Mouse (Mus musculus): ENCODE results near the gene Pdk1. TPM values are rescaled to one million over a fixed set of nuclear protein-coding genes. Genes with fewer than 3 reads are reported as not detected.
"Not testable (repeated sequence)": the region's sequence is repeated elsewhere in the genome, so short reads cannot be mapped to it uniquely, and the experiment has no call there.

Pdk1 gene
- polyA plus RNA-seq, 1 experiment from 2014 or later: 22.9 TPM

- H3K36me3 ChIP-seq (ENCODE audit: inconsistent target): peaks cover 43% of the 10 kb centered on the region; the same call in 1 of the 2 replicates
- WGBS (ENCODE audit: missing documents): 92% methylated on average over 4 of the region's 4 CpGs
- no peak overlapping the region for H3K4me3 ChIP-seq (ENCODE audit: inconsistent target)
- H3K27ac ChIP-seq: no peak overlapping the region
- H3K79me2 ChIP-seq (ENCODE audit: inconsistent target): no peaks in the 10 kb centered on the region
These were observed 15.4 kb downstream of the Pdk1 start for GRCm38 (mm10) chr2:71888437-71888836.

- WGBS (ENCODE audit: missing documents): 95% methylated on average over 2 of the region's 2 CpGs
- Histone ChIP-seq H3K36me3 (ENCODE audit: inconsistent target) (peaks cover 37% of the 10 kb centered on the region; the same call in 1 of the 2 replicates), H3K27ac (no peak overlapping the region), H3K4me3 (ENCODE audit: inconsistent target) (no peak overlapping the region), H3K79me2 (ENCODE audit: inconsistent target) (no peaks in the 10 kb centered on the region)
These were observed 18.5 kb downstream of the Pdk1 start for GRCm38 (mm10) chr2:71891536-71891935.

- H3K27ac ChIP-seq: no peak overlapping the region
- 91% methylated on average over 7 of the region's 7 CpGs for WGBS (ENCODE audit: missing documents)
- peaks cover 44% of the 10 kb centered on the region; the same call in 1 of the 2 replicates for H3K36me3 ChIP-seq (ENCODE audit: inconsistent target)
These were observed 19.8 kb downstream of the Pdk1 start for GRCm38 (mm10) chr2:71892741-71893349.

GRCm38 (mm10) chr2:71895596-71896286, 22.7 kb downstream of the Pdk1 start:
- Histone ChIP-seq H3K27ac (no peak overlapping the region), H3K36me3 (ENCODE audit: inconsistent target) (peaks cover 37% of the 10 kb centered on the region; the same call in 1 of the 2 replicates), H3K4me3 (ENCODE audit: inconsistent target) (no peak overlapping the region), H3K79me2 (ENCODE audit: inconsistent target) (no peaks in the 10 kb centered on the region)
- WGBS (ENCODE audit: missing documents): 70% methylated on average over 13 of the region's 13 CpGs

More at GRCm38 (mm10) chr2:71892741-71893349, 19.8 kb downstream of the Pdk1 start:
- Histone ChIP-seq H3K79me2 (ENCODE audit: inconsistent target) (no peaks in the 10 kb centered on the region), H3K4me3 (ENCODE audit: inconsistent target) (no peak overlapping the region)

- Histone ChIP-seq H3K4me3 (ENCODE audit: inconsistent target) (no peak overlapping the region), H3K27ac (no peak overlapping the region), H3K36me3 (ENCODE audit: inconsistent target) (peaks cover 25% of the 10 kb centered on the region; the same call in 1 of the 2 replicates), H3K79me2 (ENCODE audit: inconsistent target) (no peaks in the 10 kb centered on the region)
- 94% methylated on average over 12 of the region's 12 CpGs for WGBS (ENCODE audit: missing documents)
These were observed 24.4 kb downstream of the Pdk1 start for GRCm38 (mm10) chr2:71897420-71897819.

GRCm38 (mm10) chr2:71898335-71898856, 25.4 kb downstream of the Pdk1 start:
- H3K4me3 ChIP-seq (ENCODE audit: inconsistent target): no peak overlapping the region
- 53% methylated on average over 7 of the region's 8 CpGs for WGBS (ENCODE audit: missing documents)
- H3K27ac ChIP-seq: no peak overlapping the region
- no peaks in the 10 kb centered on the region for H3K79me2 ChIP-seq (ENCODE audit: inconsistent target)
- peaks cover 20% of the 10 kb centered on the region; the same call in 1 of the 2 replicates for H3K36me3 ChIP-seq (ENCODE audit: inconsistent target)

GRCm38 (mm10) chr2:71899886-71900285, 26.9 kb downstream of the Pdk1 start:
- peaks cover 20% of the 10 kb centered on the region; the same call in 1 of the 2 replicates for H3K36me3 ChIP-seq (ENCODE audit: inconsistent target)
- no peak overlapping the region for H3K4me3 ChIP-seq (ENCODE audit: inconsistent target)
- H3K27ac ChIP-seq: no peak overlapping the region
- 93% methylated on average over 15 of the region's 15 CpGs for WGBS (ENCODE audit: missing documents)
- no peaks in the 10 kb centered on the region for H3K79me2 ChIP-seq (ENCODE audit: inconsistent target)

- Histone ChIP-seq H3K4me3 (ENCODE audit: inconsistent target) (no peak overlapping the region), H3K36me3 (ENCODE audit: inconsistent target) (peaks cover 3% of the 10 kb centered on the region; the same call in 1 of the 2 replicates), H3K79me2 (ENCODE audit: inconsistent target) (no peaks in the 10 kb centered on the region), H3K27ac (no peak overlapping the region)
- 80% methylated on average over 7 of the region's 7 CpGs for WGBS (ENCODE audit: missing documents)
These were observed 32.1 kb downstream of the Pdk1 start for GRCm38 (mm10) chr2:71905154-71905553.

- not testable (repeated sequence) for H3K4me3 ChIP-seq (ENCODE audit: inconsistent target); H3K79me2 ChIP-seq (ENCODE audit: inconsistent target); H3K27ac ChIP-seq; H3K36me3 ChIP-seq (ENCODE audit: inconsistent target)
- WGBS (ENCODE audit: missing documents): 89% methylated on average over 8 of the region's 8 CpGs
These were observed 33.3 kb downstream of the Pdk1 start for GRCm38 (mm10) chr2:71906356-71906755.

- Histone ChIP-seq H3K27ac (no peak overlapping the region), H3K36me3 (ENCODE audit: inconsistent target) (no peaks in the 10 kb centered on the region), H3K4me3 (ENCODE audit: inconsistent target) (no peak overlapping the region), H3K79me2 (ENCODE audit: inconsistent target) (no peaks in the 10 kb centered on the region)
- WGBS (ENCODE audit: missing documents): 79% methylated on average over 9 of the region's 10 CpGs
These were observed 40.9 kb downstream of the Pdk1 start for GRCm38 (mm10) chr2:71913911-71914310.

- Histone ChIP-seq H3K4me3 (ENCODE audit: inconsistent target) (no peak overlapping the region), H3K79me2 (ENCODE audit: inconsistent target) (no peaks in the 10 kb centered on the region), H3K27ac (no peak overlapping the region), H3K36me3 (ENCODE audit: inconsistent target) (no peaks in the 10 kb centered on the region)
- WGBS (ENCODE audit: missing documents): 47% methylated on average over 11 of the region's 11 CpGs
These were observed 46.2 kb downstream of the Pdk1 start for GRCm38 (mm10) chr2:71919227-71919647.

- not testable (repeated sequence) for H3K79me2 ChIP-seq (ENCODE audit: inconsistent target); H3K36me3 ChIP-seq (ENCODE audit: inconsistent target); H3K27ac ChIP-seq; H3K4me3 ChIP-seq (ENCODE audit: inconsistent target)
- 83% methylated on average over 2 of the region's 2 CpGs for WGBS (ENCODE audit: missing documents)
These were observed 51.9 kb downstream of the Pdk1 start for GRCm38 (mm10) chr2:71924931-71925330.

GRCm38 (mm10) chr2:71934046-71934445, 61.0 kb downstream of the Pdk1 start:
- Histone ChIP-seq H3K36me3 (ENCODE audit: inconsistent target) (no peaks in the 10 kb centered on the region), H3K4me3 (ENCODE audit: inconsistent target) (no peak overlapping the region), H3K27ac (no peak overlapping the region), H3K79me2 (ENCODE audit: inconsistent target) (no peaks in the 10 kb centered on the region)
- 96% methylated on average over 8 of the region's 8 CpGs for WGBS (ENCODE audit: missing documents)

GRCm38 (mm10) chr2:71936711-71937110, 63.7 kb downstream of the Pdk1 start:
- 100% methylated on average over 1 of the region's 1 CpGs for WGBS (ENCODE audit: missing documents)

GRCm38 (mm10) chr2:71937649-71938308, 64.8 kb downstream of the Pdk1 start:
- Histone ChIP-seq H3K36me3 (ENCODE audit: inconsistent target) (no peaks in the 10 kb centered on the region), H3K27ac (no peak overlapping the region), H3K4me3 (ENCODE audit: inconsistent target) (no peak overlapping the region), H3K79me2 (ENCODE audit: inconsistent target) (no peaks in the 10 kb centered on the region)
- 90% methylated on average over 2 of the region's 3 CpGs for WGBS (ENCODE audit: missing documents)

More at GRCm38 (mm10) chr2:71936711-71937110, 63.7 kb downstream of the Pdk1 start:
- no peak overlapping the region for H3K4me3 ChIP-seq (ENCODE audit: inconsistent target)
- no peaks in the 10 kb centered on the region for H3K36me3 ChIP-seq (ENCODE audit: inconsistent target)
- no peak overlapping the region for H3K27ac ChIP-seq
- no peaks in the 10 kb centered on the region for H3K79me2 ChIP-seq (ENCODE audit: inconsistent target)
